Mouse (Mus musculus): ENCODE results near the gene Arhgap30. TPM values are rescaled to one million over a fixed set of nuclear protein-coding genes. Genes with fewer than 3 reads are reported as not detected.

The Arhgap30 gene
- total and polyA plus RNA-seq, 3 experiments: 52.0 to 78.5 (median 70.8) TPM

- peaks cover 52% of the 10 kb centered on the region for H3K79me2 ChIP-seq (replicated peaks; ENCODE audit: control insufficient read depth, extremely low read depth, insufficient read depth, poor library complexity, severe bottlenecking)
- TF ChIP-seq TCF12 (IDR thresholded peaks at IDR 0.05; ENCODE audit: low read depth, low read length) (no peak), NRF1 (IDR thresholded peaks at IDR 0.05; ENCODE audit: low read depth, low read length) (no peak), PAX5 (IDR thresholded peaks at IDR 0.05; ENCODE audit: low read length) (no peak), ZKSCAN1 (IDR thresholded peaks at IDR 0.05; ENCODE audit: borderline replicate concordance, low read depth, low read length) (no peak), MAX (IDR thresholded peaks at IDR 0.05; ENCODE audit: low read length) (0 out of 2 replicates have a peak, but pooled peaks have one; percentile 63), JUND (conservative IDR thresholded peaks at IDR 0.05; ENCODE audit: low read depth, low read length) (no peak), USF2 (conservative IDR thresholded peaks at IDR 0.05; ENCODE audit: low read depth, low read length) (peak; percentile 40), ZNF384 (IDR thresholded peaks at IDR 0.05; ENCODE audit: low read depth, low read length) (no peak), TBP (conservative IDR thresholded peaks at IDR 0.05; ENCODE audit: low read depth, low read length) (no peak), RCOR1 (conservative IDR thresholded peaks at IDR 0.05; ENCODE audit: low read depth, low read length) (no peak), BHLHE40 (IDR thresholded peaks at IDR 0.05; ENCODE audit: low read depth, low read length) (0 out of 2 replicates have a peak, but pooled peaks have one; percentile 12), MAFK (IDR thresholded peaks at IDR 0.05; ENCODE audit: insufficient replicate concordance, low read length) (no peak), POLR2AphosphoS2 (IDR thresholded peaks at IDR 0.05; ENCODE audit: low read depth, low read length) (no peak), EP300 (IDR thresholded peaks at IDR 0.05; ENCODE audit: low read length) (no peak), USF1 (IDR thresholded peaks at IDR 0.05; ENCODE audit: low read depth, low read length) (peak; percentile 41), E2F4 (IDR thresholded peaks at IDR 0.05; ENCODE audit: insufficient replicate concordance, low read depth, low read length) (no peak), GABPA (IDR thresholded peaks at IDR 0.05; ENCODE audit: insufficient replicate concordance, low read depth, low read length) (no peak), MAZ (IDR thresholded peaks at IDR 0.05; ENCODE audit: low read depth, low read length) (no peak), HCFC1 (IDR thresholded peaks at IDR 0.05; ENCODE audit: low read depth, low read length) (no peak), SMC3 (IDR thresholded peaks at IDR 0.05; ENCODE audit: low read depth, low read length) (no peak), ETS1 (conservative IDR thresholded peaks at IDR 0.05; ENCODE audit: low read depth, low read length) (no peak), MXI1 (IDR thresholded peaks at IDR 0.05; ENCODE audit: low read depth, low read length) (no peak), MYC (IDR thresholded peaks at IDR 0.05; ENCODE audit: low read depth, low read length) (peak; percentile 65; the same call in 1 of the 2 replicates), KAT2A (IDR thresholded peaks at IDR 0.05; ENCODE audit: insufficient replicate concordance, low read length) (no peak), CHD1 (IDR thresholded peaks at IDR 0.05; ENCODE audit: low read depth, low read length) (no peak), ELF1 (IDR thresholded peaks at IDR 0.05; ENCODE audit: low read depth, low read length) (no peak)
- H3K4me2 ChIP-seq (ENCODE audit: insufficient read depth, low read depth, poor library complexity, severe bottlenecking): peak overlapping the region; percentile 76
- no peak for DNase-seq (ENCODE audit: extremely low read depth)
- H3K27me3 ChIP-seq (replicated peaks): no peaks in the 10 kb centered on the region
- peaks cover 17 to 55% of the 10 kb centered on the region in 2 experiments for H3K36me3 ChIP-seq (replicated peaks in 1 of 2; ENCODE audit: control insufficient read depth in 1 of 2, insufficient read depth in 1 of 2, low read length in 1 of 2)
- peaks cover 5% of the 10 kb centered on the region for H3K9me3 ChIP-seq (replicated peaks; ENCODE audit: low read length)
- in situ Hi-C loops (cut with MboI; ENCODE audit: low pct_ligation_motif_present, low pct_unique_long_range_greater_than_20kb, low sequenced_read_pairs) (no loop called here), dilution Hi-C loops (cut with MboI; ENCODE audit: extremely low pct_ligation_motif_present, extremely low pct_unique_long_range_greater_than_20kb, low sequenced_read_pairs) (no loop called here)
- H3K9ac ChIP-seq (ENCODE audit: insufficient read depth, low read depth): peak overlapping the region; percentile 81
- peak overlapping the region; percentile 95 to 99 (median 99) for H3K4me3 ChIP-seq (replicated peaks in 1 of 3; ENCODE audit: low read depth in 2 of 3, low read length in 2 of 3, poor library complexity in 1 of 3)
- H3K27ac ChIP-seq (ENCODE audit: insufficient read depth, low read depth): peak overlapping the region; percentile 8; the same call in 1 of the 2 replicates
- peaks cover 4 to 47% of the 10 kb centered on the region in 2 experiments for H3K4me1 ChIP-seq (ENCODE audit: control insufficient read depth in 1 of 2, insufficient read depth in 2 of 2)
Measured at GRCm38 (mm10) chr1:171346095-171346450, 42.7 kb upstream of the Arhgap30 start.

Data from CH12.LX (cell line).